Mouse (Mus musculus) ES-Bruce4 (cell line): Measurements from ENCODE around the gene Pcnx. TPM values are rescaled to one million over a fixed set of nuclear protein-coding genes. Genes with fewer than 3 reads are reported as not detected.

Experiments
- H3K27ac ChIP-seq: 2 replicates; pipeline ENCODE4 v1.5.1; 2012; ENCODE audit warnings: low read length, inconsistent platforms; ENCODE audit not compliant: insufficient read depth
- H3K27me3 ChIP-seq: 2 replicates; pipeline ENCODE4 v1.6.1; 2012; ENCODE audit warnings: mild to moderate bottlenecking, low read length, inconsistent platforms; ENCODE audit not compliant: control insufficient read depth, poor library complexity, insufficient read depth, severe bottlenecking
- H3K36me3 ChIP-seq: 2 replicates; pipeline ENCODE4 v1.6.1; 2012; ENCODE audit warnings: inconsistent platforms, mild to moderate bottlenecking, low read length, moderate library complexity; ENCODE audit not compliant: control insufficient read depth, poor library complexity, insufficient read depth, severe bottlenecking
- H3K4me1 ChIP-seq: one replicate; pipeline ENCODE4 v1.8.1; 2011; ENCODE audit warnings: low read length; ENCODE audit not compliant: control insufficient read depth, insufficient read depth
- H3K4me3 ChIP-seq: 2 replicates; pipeline ENCODE4 v1.5.1; 2011; ENCODE audit warnings: low read depth, mild to moderate bottlenecking, low read length
- H3K9ac ChIP-seq: 2 replicates; pipeline ENCODE4 v1.6.1; 2012; ENCODE audit warnings: low read depth, mild to moderate bottlenecking, inconsistent platforms; ENCODE audit not compliant: poor library complexity, severe bottlenecking
- H3K9me3 ChIP-seq: replicated peaks from 2 replicates; pipeline ENCODE4 v1.6.1; 2012; ENCODE audit warnings: mild to moderate bottlenecking, low read length, inconsistent platforms; ENCODE audit not compliant: control insufficient read depth, poor library complexity, insufficient read depth, severe bottlenecking
- CTCF ChIP-seq: IDR thresholded peaks from one replicate; pipeline ENCODE4 v1.8.1; 2011; ENCODE audit warnings: low read depth, low read length
- EP300 ChIP-seq: IDR thresholded peaks from 2 replicates; pipeline ENCODE4 v1.6.1; 2011; ENCODE audit warnings: low read depth, low read length; ENCODE audit not compliant: insufficient read depth
- POLR2A ChIP-seq: IDR thresholded peaks from one replicate; pipeline ENCODE4 v1.8.1; 2011; ENCODE audit warnings: low read length; ENCODE audit not compliant: insufficient read depth
- polyA plus RNA-seq: library from polyadenylated mRNA; stranded (reverse); fragments of >200 nt; gene quantifications from 2 replicates; pipeline ENCODE4 v1.2.4, GENCODE M21; 2011; ENCODE audit warnings: low read depth; ENCODE audit not compliant: missing spikeins, insufficient read depth, insufficient read length

Pcnx gene
- polyA plus RNA-seq, 1 experiment = 18.5 TPM

DNA sequence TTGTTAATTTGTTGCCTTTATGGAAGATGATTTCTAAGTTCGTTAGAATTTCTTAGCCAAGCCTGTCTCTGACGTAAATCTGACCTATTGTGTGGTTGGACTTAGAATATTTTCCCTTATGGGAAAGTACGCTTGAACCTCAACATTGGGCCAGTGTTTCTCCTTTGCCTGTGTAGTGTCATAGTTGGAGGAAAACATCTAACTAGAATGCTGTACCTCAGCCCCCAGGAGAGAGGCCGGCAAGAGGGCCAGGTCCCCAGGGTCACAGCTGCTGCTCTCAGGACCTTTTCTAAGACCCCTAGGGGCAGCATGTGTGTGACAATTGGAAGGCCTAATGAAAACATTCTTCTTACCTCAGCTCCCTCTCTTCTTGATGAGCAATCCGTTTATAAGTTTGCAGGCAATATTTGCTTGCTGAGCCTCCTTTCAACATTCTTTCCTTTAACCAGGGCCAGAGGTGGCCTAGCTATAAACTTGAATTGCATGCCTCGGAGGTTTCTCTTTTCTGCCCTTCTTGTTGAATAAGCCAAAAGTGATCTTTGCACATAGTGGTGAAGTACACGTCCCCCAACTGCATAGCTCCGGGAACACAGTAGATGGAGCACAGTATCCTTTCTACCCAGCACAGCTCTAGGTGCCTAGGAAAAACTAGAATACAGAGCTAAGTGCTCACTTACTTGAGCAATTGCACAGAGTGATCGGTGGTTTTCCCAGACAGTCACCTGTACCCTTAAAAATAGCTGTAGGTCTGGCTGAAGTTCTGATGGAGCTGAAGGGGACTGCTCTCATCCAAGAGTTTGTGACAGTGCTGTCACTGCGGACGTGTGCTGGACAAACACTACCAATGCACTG lies 23.7 kb downstream of the Pcnx start:
- TF ChIP-seq POLR2A = no peak
- no peak for TF ChIP-seq EP300
- TF ChIP-seq CTCF = no peak
- no peaks in the 10 kb centered on the region for H3K9me3 ChIP-seq
- no peaks in the 10 kb centered on the region for H3K36me3 ChIP-seq
- no peaks in the 10 kb centered on the region for H3K27me3 ChIP-seq
- H3K4me1 ChIP-seq = no peaks in the 10 kb centered on the region
- no peak overlapping the region for H3K27ac ChIP-seq
- no peak overlapping the region for H3K4me3 ChIP-seq
- no peak overlapping the region for H3K9ac ChIP-seq

DNA sequence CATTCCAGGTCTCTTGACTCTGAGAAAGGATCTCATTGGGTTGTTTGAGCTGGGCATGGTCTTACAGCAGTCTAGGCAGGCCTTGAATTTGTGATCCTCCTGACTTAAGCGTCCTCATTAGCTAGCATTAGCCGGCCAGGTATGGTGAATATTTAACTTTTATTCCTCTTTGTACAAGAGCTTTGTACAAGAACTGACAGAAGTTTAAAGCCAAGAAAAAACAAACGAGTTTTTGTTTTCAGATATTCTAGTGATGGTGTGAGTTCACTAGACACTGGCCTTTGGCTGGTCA lies 24.2 kb downstream of the Pcnx start:
- Histone ChIP-seq H3K4me1 (no peaks in the 10 kb centered on the region), H3K9me3 (no peaks in the 10 kb centered on the region), H3K9ac (no peak overlapping the region), H3K27ac (no peak overlapping the region), H3K27me3 (no peaks in the 10 kb centered on the region), H3K36me3 (no peaks in the 10 kb centered on the region), H3K4me3 (no peak overlapping the region)
- TF ChIP-seq POLR2A = no peak
- no peak for TF ChIP-seq EP300
- no peak for TF ChIP-seq CTCF

DNA sequence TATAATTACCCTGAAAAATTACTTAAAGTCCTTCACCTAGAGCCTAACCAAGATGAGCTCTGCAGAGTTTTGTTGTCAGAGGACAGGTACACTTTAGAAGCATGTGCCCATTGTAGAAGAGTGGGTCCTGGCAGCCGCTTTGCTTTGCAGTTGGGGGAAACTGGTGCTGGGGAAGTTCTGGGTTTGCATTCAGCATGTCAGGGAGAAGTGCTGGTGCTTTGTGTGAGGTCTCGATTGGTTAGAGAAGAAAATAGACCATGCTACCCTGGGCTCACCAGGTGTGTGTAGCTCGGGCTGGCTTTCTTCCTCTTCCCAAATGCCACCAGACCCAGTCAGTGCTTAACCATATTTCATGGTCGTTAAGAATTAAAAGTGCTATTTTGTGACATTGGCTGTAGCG lies 25.2 kb downstream of the Pcnx start:
- no peak overlapping the region for H3K27ac ChIP-seq
- no peak overlapping the region for H3K4me3 ChIP-seq
- H3K9ac ChIP-seq = no peak overlapping the region
- H3K4me1 ChIP-seq = no peaks in the 10 kb centered on the region
- no peaks in the 10 kb centered on the region for H3K27me3 ChIP-seq
- H3K36me3 ChIP-seq = no peaks in the 10 kb centered on the region
- H3K9me3 ChIP-seq = no peaks in the 10 kb centered on the region
- TF ChIP-seq EP300 (no peak), CTCF (no peak), POLR2A (no peak)

DNA sequence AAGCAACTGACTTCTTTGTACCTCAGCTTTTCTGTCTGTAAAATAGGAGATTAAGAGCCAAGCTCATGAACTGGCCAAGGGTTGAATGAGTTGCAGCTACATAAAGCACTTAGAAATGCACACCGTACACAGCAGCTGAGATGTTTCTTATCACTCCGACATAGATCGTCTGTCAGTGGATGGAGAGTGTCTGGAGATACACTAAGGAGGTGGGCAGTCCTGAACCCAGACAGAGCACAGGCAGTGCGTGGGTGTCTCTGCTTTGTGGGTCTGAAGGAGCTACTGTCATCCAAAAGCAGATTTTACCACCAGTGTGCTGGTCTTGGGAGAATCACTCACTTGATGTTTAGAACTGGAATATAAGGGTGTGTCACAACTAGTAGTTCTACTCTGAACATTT lies 26.2 kb downstream of the Pcnx start:
- no peak overlapping the region for H3K27ac ChIP-seq
- no peak overlapping the region for H3K4me3 ChIP-seq
- H3K9me3 ChIP-seq = no peaks in the 10 kb centered on the region
- H3K4me1 ChIP-seq = no peaks in the 10 kb centered on the region
- TF ChIP-seq CTCF (no peak), EP300 (no peak), POLR2A (no peak)
- no peaks in the 10 kb centered on the region for H3K27me3 ChIP-seq
- H3K36me3 ChIP-seq = no peaks in the 10 kb centered on the region
- H3K9ac ChIP-seq = no peak overlapping the region

DNA sequence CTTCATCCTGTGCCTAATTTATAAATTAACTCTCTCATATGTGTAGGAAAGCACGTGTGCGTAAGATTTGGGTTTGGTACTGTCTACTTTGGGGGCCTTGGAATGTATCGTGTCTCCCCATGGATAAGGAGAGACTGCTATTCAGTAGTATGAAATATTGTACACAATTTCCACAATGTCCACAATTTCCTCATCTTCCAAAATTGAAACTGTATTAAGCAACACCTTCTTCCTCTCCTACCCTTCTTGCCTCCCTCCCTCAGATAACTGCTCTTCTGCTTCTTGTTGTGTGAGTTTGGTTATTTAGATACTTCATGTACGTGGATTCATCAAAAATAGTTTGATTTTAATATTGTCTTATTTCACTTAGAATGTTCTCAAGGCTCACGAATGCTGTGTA lies 29.1 kb downstream of the Pcnx start:
- H3K36me3 ChIP-seq = no peaks in the 10 kb centered on the region
- H3K9ac ChIP-seq = no peak overlapping the region
- no peak for TF ChIP-seq CTCF
- TF ChIP-seq EP300 = no peak
- H3K4me1 ChIP-seq = no peaks in the 10 kb centered on the region
- H3K4me3 ChIP-seq = no peak overlapping the region
- H3K27ac ChIP-seq = no peak overlapping the region
- no peaks in the 10 kb centered on the region for H3K9me3 ChIP-seq
- H3K27me3 ChIP-seq = no peaks in the 10 kb centered on the region

DNA sequence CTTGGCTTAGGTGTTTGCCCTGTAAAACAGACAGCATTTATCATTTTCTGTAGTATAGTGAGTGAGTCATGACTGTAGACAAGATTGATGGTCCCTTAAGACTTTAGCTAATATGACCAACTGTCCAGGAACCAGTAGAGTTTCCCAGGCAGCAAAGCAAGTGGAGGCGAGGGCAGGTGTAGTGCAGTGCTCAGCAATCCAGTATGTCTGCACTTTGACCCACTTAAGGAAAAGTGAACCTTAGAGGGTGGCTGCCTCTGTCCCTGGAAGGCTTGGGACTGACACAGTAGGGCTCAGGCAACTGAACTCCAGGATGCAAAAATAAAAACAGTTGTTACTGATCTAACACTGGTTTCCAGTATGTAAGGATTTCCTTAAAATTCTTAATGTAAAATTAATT lies 32.1 kb downstream of the Pcnx start:
- Histone ChIP-seq H3K9ac (no peak overlapping the region), H3K9me3 (no peaks in the 10 kb centered on the region), H3K4me1 (no peaks in the 10 kb centered on the region), H3K27ac (no peak overlapping the region), H3K4me3 (no peak overlapping the region), H3K36me3 (no peaks in the 10 kb centered on the region), H3K27me3 (no peaks in the 10 kb centered on the region)
- TF ChIP-seq CTCF (no peak), POLR2A (no peak), EP300 (no peak)
